Mouse (Mus musculus): ENCODE measurements around the gene Cbs. TPM values are rescaled to one million over a fixed set of nuclear protein-coding genes. Genes with fewer than 3 reads are reported as not detected.
A peak's percentile ranks its signal among the peaks of the same experiment; 100 is the strongest.

The Cbs gene
- polyA plus RNA-seq (2017; shearing (Covaris generic)): under 1 TPM in 1 of 2 experiments, not detected in 1; 0.61 TPM

DNA sequence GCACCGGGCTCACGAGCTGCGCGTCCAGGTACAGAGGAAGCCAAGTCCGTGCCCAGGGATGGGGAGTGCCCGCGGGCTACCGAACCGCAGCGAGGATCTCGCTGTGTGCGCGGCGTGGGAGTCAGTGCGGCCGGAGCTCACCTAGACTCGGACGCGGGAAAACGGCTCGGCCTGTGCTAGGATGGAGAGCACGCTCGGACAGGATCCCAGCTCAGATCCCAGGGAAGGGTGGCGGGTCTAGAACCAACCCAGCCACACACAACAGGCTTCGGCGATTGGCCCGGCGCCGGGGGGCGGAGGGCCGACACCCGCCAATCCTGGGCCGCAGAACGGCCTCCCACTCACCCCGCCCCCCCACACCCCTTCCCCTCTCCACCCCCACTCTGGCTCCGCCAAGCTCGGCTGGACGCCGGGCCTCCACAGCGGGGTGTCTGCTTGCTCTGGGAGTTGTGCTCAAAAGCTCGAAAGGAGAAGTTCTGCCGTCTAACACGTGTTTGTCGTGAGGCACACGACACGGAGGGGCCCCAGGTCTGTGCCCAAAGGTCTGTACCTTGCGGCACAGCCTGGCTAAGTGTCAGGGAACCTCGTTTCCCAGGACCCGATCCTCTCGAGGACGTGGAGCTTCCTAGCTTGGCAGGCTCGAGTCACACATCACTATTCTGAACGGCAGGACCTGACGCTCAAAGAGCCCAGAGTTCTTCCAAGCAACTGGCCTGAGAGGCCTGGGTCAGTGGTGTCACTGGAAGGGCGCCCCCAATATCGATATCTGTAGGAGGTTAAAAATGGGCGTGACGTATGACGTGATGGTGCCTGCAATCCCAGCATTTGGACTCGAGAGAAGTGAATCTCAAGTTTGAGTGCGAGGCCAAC, at the start of gene Cbs:
Cbs (minus strand) TSS at position 297 of the 870 bp plus-strand sequence.
- no peak for ATAC-seq

DNA sequence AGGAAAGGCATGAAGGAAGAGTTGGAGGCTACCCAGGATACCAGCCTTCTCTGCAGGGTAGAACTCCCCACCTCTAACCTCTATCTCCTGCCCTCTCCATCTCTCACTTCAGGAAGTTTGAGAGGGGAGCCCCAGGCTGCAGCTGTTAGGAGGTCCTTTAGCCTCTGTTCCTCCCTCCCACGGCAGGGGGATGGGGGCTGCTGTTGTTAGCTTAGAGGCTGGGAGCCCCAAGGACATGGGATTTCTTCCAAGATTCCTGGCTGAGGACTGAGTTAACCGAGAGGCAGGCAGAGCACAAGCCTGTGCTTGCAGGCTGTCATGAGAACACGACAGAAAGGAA, 49.2 kb upstream of the Cbs start:
- ATAC-seq: no peak

DNA sequence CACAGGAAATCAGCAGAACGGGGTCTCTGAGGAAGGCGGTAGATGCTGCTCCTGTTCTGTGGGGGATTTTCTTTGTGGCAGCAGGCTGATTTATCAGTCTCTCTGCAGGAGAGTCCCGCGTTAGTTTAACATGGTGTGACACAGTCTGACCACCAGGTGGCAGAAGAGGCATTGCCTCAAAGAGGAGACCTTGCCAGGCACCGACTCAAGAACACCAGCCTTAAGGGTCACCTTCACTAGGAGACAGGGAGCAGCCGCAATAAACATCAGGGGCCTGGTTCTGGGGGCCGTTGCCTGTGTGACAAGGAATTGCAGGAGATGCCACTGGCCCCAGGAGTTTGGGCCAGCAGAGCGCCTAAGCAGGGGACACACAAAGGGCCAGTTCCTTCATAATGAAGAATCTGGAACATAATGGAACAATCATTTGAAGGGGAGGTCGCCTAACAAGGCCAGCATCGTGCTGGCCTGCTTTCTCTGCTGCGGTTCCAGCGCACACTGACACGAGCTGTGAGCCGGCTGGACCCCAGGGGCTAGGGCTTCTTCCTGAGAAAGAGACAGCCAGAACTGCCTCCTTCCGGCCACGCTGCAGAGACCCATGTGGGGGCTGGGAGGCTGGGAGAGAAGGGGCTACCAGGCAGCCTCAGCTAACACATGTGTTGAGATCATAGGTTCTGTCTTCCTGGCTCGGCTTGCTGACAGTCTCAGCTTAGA, 48.6 kb upstream of the Cbs start:
- ATAC-seq: peak; percentile 72

- ATAC-seq: no peak
These were observed 43.4 kb upstream of the Cbs start for GRCm38 (mm10) chr17:31680450-31680849.

DNA sequence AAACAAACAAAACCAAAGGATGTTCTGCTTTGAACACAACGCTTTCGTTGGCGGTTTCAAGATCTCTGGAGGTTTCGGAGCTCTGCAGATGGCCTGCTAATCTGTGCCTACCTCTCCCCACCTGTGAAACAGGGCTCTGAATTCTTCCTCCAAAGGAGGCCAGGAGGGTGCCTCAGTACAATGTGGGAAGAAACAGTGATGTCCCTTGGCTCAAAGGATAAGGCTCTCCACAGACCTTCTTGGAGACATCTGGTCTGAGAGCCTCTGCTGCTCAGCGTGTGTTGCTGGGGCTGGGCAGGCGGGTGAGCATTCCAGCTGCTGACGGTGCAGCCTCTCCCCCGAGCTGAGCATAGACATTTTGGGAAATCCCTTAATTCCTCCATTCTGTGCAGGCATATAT, 40.5 kb upstream of the Cbs start, which contains the start of gene Cryaa:
Cryaa (plus strand) TSS at position 301 of the 400 bp plus-strand sequence.
- ATAC-seq: no peak

DNA sequence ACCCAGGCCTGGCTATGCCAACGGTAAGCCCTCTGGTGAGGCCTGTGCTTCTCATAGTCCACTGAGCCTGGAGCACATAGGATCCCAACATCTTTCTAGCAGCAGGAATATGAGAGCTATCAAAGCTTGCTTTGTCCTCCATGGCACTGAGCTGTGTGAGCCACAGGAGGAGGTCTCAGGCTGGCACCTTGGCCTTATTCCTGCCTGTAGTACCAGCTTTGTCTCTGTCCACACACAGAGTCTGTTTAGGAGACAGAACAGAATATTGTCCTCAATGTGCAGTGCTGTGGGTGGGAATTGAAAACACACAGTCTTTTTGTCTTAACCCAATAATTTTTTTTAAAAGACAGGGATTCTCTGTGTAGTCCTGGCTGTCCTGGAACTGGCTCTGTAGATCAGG, 37.4 kb upstream of the Cbs start:
- ATAC-seq: no peak

- no peak for ATAC-seq
These were observed 35.2 kb upstream of the Cbs start for GRCm38 (mm10) chr17:31672279-31672678.

DNA sequence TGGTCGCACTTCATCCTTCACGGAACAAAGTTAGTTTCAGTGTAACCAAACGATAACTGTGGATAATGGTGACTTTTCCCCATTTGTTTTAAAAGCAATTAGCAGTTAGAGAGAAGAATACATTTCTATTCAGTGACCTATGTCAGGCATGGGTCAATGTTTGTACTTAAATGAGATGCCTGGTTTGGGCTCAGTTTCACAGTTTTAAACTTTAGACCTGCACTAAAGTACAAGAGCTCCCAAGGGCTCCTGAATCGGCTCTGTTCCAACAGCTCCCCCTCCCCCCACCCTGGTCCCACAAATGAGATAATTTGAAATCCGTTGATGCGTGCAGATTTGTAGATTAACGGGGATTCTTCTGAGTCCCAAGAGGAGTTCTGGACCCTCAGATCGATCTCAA, 34.7 kb upstream of the Cbs start:
- no peak for ATAC-seq

DNA sequence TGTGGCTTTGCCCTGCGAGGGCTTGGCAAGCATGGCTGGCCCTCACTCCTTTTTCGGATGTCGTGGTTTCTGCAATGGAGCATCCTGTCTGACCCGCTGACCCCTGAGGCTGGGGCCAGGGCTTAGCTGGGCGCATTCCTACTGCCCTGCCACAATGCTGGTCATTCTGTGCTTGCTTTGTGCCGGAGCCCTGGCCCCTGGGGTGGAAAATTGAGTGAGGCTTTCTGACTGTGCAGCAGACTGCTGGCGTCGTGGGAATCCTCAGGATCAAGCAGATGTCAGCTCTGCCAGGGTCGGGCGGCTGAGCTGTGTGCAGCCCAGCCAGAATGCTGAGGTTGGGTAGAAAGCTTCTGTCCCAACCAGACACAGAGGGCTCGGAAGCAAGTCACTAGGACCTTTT, 33.1 kb upstream of the Cbs start:
- no peak for ATAC-seq

- no peak for ATAC-seq
These were observed 31.3 kb upstream of the Cbs start for GRCm38 (mm10) chr17:31668306-31668705.

DNA sequence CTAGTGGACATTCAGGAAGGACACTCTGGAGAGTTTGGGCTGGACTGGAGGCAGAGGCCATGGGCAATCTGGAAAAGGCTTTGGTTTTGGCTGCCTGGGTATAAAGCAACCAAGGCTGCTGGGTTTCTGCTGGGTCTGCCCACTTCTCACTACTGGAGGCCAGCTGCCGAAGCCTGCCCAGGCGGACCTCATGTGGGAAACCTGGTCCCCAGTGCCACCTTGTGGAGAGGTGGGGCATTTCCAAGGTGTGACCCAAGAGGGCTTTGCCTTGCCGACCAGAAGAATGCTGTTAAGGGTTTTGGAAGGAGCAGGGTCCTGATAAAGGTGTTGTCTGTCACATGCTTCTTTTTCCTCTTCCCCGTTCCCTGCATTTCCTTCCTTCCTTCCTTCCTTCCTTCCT, 27.7 kb upstream of the Cbs start:
- ATAC-seq: peak; percentile 91

GRCm38 (mm10) chr17:31662855-31663254, 25.8 kb upstream of the Cbs start:
- no peak for ATAC-seq

GRCm38 (mm10) chr17:31660661-31661250, 23.7 kb upstream of the Cbs start:
- ATAC-seq: no peak

GRCm38 (mm10) chr17:31658468-31659185, 21.6 kb upstream of the Cbs start, which contains the start of gene U2af1:
Gene U2af1 (minus strand): TSS chr17:31658892.
- ATAC-seq: peak; percentile 97

DNA sequence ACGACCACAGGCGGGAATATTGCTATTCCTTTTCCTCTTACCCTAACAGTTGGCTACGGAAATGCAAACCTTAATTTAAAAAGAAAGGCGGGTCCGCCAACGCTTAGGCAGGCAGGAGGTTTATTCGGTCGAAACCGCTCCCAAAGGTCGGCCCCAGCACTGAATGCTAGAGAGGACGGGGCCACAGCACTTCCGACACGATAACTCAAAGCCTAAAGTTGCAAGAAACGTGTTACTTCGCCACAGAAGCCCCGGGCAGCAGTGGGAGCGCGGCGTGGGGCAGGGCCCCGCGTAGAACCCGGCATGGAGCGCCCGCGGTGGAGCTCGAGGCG, 21.1 kb upstream of the Cbs start:
- peak; percentile 4 for ATAC-seq

DNA sequence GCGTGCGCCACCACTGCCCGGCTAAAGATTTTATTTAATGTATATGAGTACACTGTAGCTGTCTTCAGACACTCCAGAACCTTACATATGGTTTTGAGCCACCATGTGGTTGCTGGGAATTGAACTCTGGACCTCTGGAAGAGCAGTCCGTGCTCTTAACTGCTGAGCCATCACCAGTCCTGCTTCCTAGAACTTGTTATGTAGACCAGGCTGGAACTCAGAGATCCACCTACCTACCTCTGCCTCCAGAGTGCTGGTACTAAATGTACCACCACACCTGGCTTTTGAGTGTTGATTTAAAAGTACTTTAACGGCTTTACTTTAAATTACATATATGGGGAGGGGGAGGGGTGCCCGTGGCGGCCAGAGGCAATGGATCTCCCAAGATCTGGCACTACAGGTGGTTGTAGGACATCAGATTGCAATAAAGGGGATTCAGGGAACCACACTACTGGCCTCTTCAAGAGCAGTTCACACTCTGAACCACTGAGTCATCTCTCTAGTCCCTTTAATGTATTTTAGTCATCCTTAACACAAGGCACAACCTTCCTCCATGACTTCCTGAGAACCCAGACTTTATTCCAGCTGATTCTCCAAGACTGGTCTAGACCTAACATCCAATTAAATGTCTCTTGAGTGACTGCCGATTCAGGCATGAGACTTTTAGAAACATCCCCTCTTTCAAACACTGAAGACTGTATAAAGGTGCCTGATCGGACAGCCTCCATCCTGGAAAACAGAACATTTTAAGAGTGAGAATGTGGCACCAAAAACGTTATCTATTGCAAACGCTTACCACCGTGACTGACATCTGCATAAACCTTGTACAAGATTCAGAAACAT, 20.3 kb upstream of the Cbs start:
- no peak for ATAC-seq

DNA sequence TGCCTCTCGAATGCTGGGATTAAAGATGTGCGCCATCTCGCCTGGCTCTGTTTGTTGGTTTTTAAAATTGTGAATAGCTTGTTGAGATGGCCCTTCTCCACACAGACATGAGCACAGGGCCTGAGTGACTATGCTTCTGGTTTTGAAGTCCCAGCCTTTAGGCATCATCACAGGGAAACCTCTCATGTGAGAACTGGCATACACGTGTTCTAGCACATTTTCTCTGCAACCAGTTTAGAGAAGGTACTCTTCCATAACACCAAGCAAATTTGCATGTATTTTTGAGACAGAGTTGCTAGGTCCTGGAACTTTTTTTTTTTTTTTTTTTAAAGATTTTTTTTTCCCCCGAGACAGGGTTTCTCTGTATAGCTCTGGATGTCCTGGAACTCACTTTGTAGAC, 19.6 kb upstream of the Cbs start:
- no peak for ATAC-seq

DNA sequence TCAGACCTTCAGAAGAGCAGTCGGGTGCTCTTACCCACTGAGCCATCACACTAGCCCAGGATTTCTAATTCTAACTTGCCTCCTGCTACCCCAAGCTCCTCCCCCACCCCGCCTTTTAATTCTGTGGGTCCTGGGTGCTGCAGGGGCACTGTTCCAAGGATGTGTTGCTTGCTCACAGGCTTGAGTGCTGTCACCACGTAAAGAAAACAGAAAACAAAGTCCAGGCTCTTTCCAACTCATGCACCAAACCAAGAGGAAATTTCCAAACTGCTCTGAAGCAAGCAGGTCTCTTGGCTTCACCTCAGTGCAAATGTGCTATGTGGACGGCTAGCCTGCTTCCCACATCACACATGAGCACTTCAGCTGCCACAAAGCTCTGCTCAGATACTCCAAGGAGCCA, 18.3 kb upstream of the Cbs start:
- no peak for ATAC-seq

DNA sequence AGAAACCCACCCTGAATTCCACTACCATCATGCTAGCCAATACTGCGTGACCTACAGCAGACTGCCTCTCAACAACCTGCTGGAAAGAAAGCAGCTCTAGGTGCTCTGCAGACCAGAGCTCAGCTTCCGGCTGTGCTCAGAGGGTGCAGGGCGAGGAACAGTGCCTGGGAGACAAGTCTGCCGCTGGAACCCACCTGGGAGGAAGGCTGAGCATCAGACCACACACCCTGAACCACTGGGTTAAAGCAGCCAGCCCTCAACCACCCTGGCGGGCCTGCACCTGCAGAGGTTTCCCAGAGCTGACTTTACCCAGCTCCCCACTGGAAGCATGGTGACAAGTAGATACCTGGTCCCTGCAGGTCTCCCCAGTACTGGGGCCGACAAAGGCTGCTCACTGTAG, 16.2 kb upstream of the Cbs start:
- ATAC-seq: no peak

- no peak for ATAC-seq
These were observed 15.1 kb upstream of the Cbs start for GRCm38 (mm10) chr17:31652152-31652551.

- no peak for ATAC-seq
These were observed 9.4 kb upstream of the Cbs start for GRCm38 (mm10) chr17:31646199-31647002.

All from CD4-positive, CD25-positive, alpha-beta regulatory T cell, adult 4 months (primary cell).